Mouse (Mus musculus) intestine, postnatal 0 days (tissue): ENCODE measurements around the gene Gm45062. TPM values are rescaled to one million over a fixed set of nuclear protein-coding genes. Genes with fewer than 3 reads are reported as not detected.

Experiments
- ATAC-seq: fragments of 200-750 bp; cut with Nextera tagmentation; 2 replicates; pipeline ENCODE4 v1.8.0; 2017; ENCODE audit warnings: mild to moderate bottlenecking, moderate TSS enrichment, moderate library complexity
- H3K27ac ChIP-seq: fragments of 300-500 bp; sonication (generic); 2 replicates; pipeline ENCODE4 v1.5.1; 2014; ENCODE audit warnings: mild to moderate bottlenecking, low read depth, low read length, moderate library complexity
- H3K27me3 ChIP-seq: fragments of 300-500 bp; sonication (generic); replicated peaks from 2 replicates; pipeline ENCODE4 v1.6.1; 2014; ENCODE audit warnings: low read length, mixed read lengths; ENCODE audit not compliant: control insufficient read depth, insufficient read depth
- H3K36me3 ChIP-seq: fragments of 300-500 bp; sonication (generic); 2 replicates; pipeline ENCODE4 v1.6.1; 2014; ENCODE audit warnings: mild to moderate bottlenecking, moderate library complexity; ENCODE audit not compliant: control insufficient read depth, insufficient read depth
- H3K4me1 ChIP-seq: fragments of 300-500 bp; sonication (generic); replicated peaks from 2 replicates; pipeline ENCODE4 v1.6.1; 2014; ENCODE audit warnings: antibody characterized with exemption, low read length, mixed read lengths; ENCODE audit not compliant: control insufficient read depth, insufficient read depth
- H3K4me2 ChIP-seq: fragments of 300-500 bp; sonication (generic); replicated peaks from 2 replicates; pipeline ENCODE4 v1.6.1; 2014; ENCODE audit warnings: low read depth, mild to moderate bottlenecking, moderate library complexity
- H3K4me3 ChIP-seq: fragments of 300-500 bp; sonication (generic); 2 replicates; pipeline ENCODE4 v1.5.1; 2014; ENCODE audit warnings: low read depth, low read length
- H3K9ac ChIP-seq: fragments of 300-500 bp; sonication (generic); 2 replicates; pipeline ENCODE4 v1.6.1; 2014; ENCODE audit warnings: mild to moderate bottlenecking, low read depth, low read length
- H3K9me3 ChIP-seq: fragments of 300-500 bp; sonication (generic); 2 replicates; pipeline ENCODE4 v1.6.1; 2016; ENCODE audit warnings: mixed run types; ENCODE audit not compliant: control insufficient read depth
- CTCF ChIP-seq: sonication (generic); IDR thresholded peaks from 2 replicates; pipeline ENCODE4 v1.5.1; 2016; ENCODE audit warnings: low read depth, mild to moderate bottlenecking, control low read depth, antibody characterized with exemption, moderate library complexity
- WGBS: fragments of 180-500 bp; shearing (Covaris S2); extraction: QIAGEN DNeasy Blood & Tissue Kit; methylation state at CpG from one replicate; pipeline ENCODE4 v1.1.7; 2014; 5-methylcytosine and 5-hydroxymethylcytosine counted together
- polyA plus RNA-seq: library from polyadenylated mRNA; unstranded; fragments of >200 nt; fragmentation: Nextera tagmentation; extraction: Ambion mirVana; gene quantifications from 2 replicates; pipeline ENCODE4 v1.2.1, GENCODE M21; 2015

The Gm45062 gene
- polyA plus RNA-seq, 1 experiment from 2014 or later: 0.30 TPM

GRCm38 (mm10) chr6:8639526-8639925, 380.3 kb downstream of the Gm45062 start:
- Histone ChIP-seq H3K4me2 (no peak overlapping the region), H3K36me3 (no peaks in the 10 kb centered on the region), H3K4me1 (no peaks in the 10 kb centered on the region), H3K9me3 (no peaks in the 10 kb centered on the region), H3K27me3 (no peaks in the 10 kb centered on the region), H3K9ac (no peak overlapping the region), H3K4me3 (no peak overlapping the region), H3K27ac (no peak overlapping the region)
- no peak for TF ChIP-seq CTCF
- 78% methylated on average over 2 of the region's 2 CpGs for WGBS
- no peak for ATAC-seq

GRCm38 (mm10) chr6:8640863-8641262, 381.6 kb downstream of the Gm45062 start:
- no peak for ATAC-seq
- WGBS: 95% methylated on average over 5 of the region's 5 CpGs
- Histone ChIP-seq H3K27me3 (no peaks in the 10 kb centered on the region), H3K27ac (no peak overlapping the region), H3K4me2 (no peak overlapping the region), H3K4me3 (no peak overlapping the region), H3K4me1 (no peaks in the 10 kb centered on the region), H3K9ac (no peak overlapping the region), H3K36me3 (no peaks in the 10 kb centered on the region), H3K9me3 (no peaks in the 10 kb centered on the region)
- no peak for TF ChIP-seq CTCF

GRCm38 (mm10) chr6:8644703-8645102, 385.5 kb downstream of the Gm45062 start:
- Histone ChIP-seq H3K9me3 (no peaks in the 10 kb centered on the region), H3K27ac (no peak overlapping the region), H3K27me3 (no peaks in the 10 kb centered on the region), H3K4me1 (no peaks in the 10 kb centered on the region), H3K9ac (no peak overlapping the region), H3K4me3 (no peak overlapping the region), H3K36me3 (no peaks in the 10 kb centered on the region), H3K4me2 (no peak overlapping the region)
- ATAC-seq: no peak
- 69% methylated on average over 10 of the region's 10 CpGs for WGBS
- TF ChIP-seq CTCF: no peak

- no peak overlapping the region for H3K9ac ChIP-seq
- ATAC-seq: no peak
- no peak overlapping the region for H3K4me3 ChIP-seq
- no peak overlapping the region for H3K27ac ChIP-seq
- no peaks in the 10 kb centered on the region for H3K4me1 ChIP-seq
- H3K36me3 ChIP-seq: no peaks in the 10 kb centered on the region
- no peak for TF ChIP-seq CTCF
- H3K9me3 ChIP-seq: no peaks in the 10 kb centered on the region
- 52% methylated on average over 2 of the region's 2 CpGs for WGBS
- no peaks in the 10 kb centered on the region for H3K27me3 ChIP-seq
- H3K4me2 ChIP-seq: no peak overlapping the region
Measured at GRCm38 (mm10) chr6:8645708-8646107, 386.5 kb downstream of the Gm45062 start.

Other genes with a start within 250 kb of the Gm45062 start
- gene Col28a1, start 66.8 kb upstream of the Gm45062 start, polyA plus RNA-seq: 0.77 and 1.1 TPM in 2 replicates
- 8.1 and 9.0 TPM in 2 replicates for gene Mios, start 50.2 kb upstream of the Gm45062 start, polyA plus RNA-seq
- gene Rpa3, start 277 bp upstream of the Gm45062 start, polyA plus RNA-seq: 78.5 and 83.2 TPM in 2 replicates
- gene Umad1, start 162 bp upstream of the Gm45062 start, polyA plus RNA-seq: 24.0 and 25.1 TPM in 2 replicates